Mouse (Mus musculus): Measurements from ENCODE around the gene Tm2d3. TPM values are rescaled to one million over a fixed set of nuclear protein-coding genes. Genes with fewer than 3 reads are reported as not detected.

The Tm2d3 gene
- polyA plus RNA-seq, 1 experiment from 2014 or later: 85.2 TPM

DNA sequence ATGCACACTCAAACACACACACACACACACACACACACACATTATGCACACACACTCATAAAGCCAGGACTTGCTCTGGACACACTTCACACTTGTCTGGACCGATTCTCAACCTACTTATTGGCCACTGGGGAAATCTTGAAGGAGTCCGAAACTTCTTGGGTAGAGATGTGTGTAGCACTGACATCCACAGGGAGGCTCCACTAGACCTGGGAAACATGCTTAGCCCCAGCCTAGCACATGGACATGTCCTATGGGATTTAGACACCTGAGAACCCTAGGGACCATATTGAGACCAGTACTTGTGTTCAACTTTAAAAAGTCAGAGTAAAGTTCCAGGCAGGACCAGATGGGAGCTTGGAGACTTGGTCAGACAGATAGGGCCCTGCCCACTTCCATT is 43.1 kb downstream of the Tm2d3 start:
- ATAC-seq (ENCODE audit: low FRiP score, low TSS enrichment) (no peak), DNase-seq (peak; percentile 34)
- Histone ChIP-seq H3K4me2 (ENCODE audit: low read length) (no peak overlapping the region), H3K9me3 (ENCODE audit: control insufficient read depth, low read length) (no peaks in the 10 kb centered on the region), H3K27ac (replicated peaks; ENCODE audit: low read depth, low read length) (no peak overlapping the region), H3K4me1 (ENCODE audit: control insufficient read depth, insufficient read depth, low read length) (no peaks in the 10 kb centered on the region), H3K9ac (replicated peaks; ENCODE audit: low read length) (no peak overlapping the region), H3K4me3 (replicated peaks; ENCODE audit: low read depth, low read length) (no peak overlapping the region), H3K36me3 (ENCODE audit: control insufficient read depth, insufficient read depth, low read length) (no peaks in the 10 kb centered on the region), H3K27me3 (ENCODE audit: control insufficient read depth, insufficient read depth, low read length) (no peaks in the 10 kb centered on the region)
- WGBS: 90% methylated on average over 2 of the region's 2 CpGs

GRCm38 (mm10) chr7:65735261-65735660 is 44.3 kb downstream of the Tm2d3 start:
- H3K9ac ChIP-seq (replicated peaks; ENCODE audit: low read length): no peak overlapping the region
- no peaks in the 10 kb centered on the region for H3K4me1 ChIP-seq (ENCODE audit: control insufficient read depth, insufficient read depth, low read length)

GRCm38 (mm10) chr7:65737286-65738040 is 46.5 kb downstream of the Tm2d3 start:
- no peak overlapping the region for H3K4me3 ChIP-seq (replicated peaks; ENCODE audit: low read depth, low read length)
- H3K27me3 ChIP-seq (ENCODE audit: control insufficient read depth, insufficient read depth, low read length): no peaks in the 10 kb centered on the region
- H3K9me3 ChIP-seq (ENCODE audit: control insufficient read depth, low read length): no peaks in the 10 kb centered on the region
- DNase-seq (no peak), ATAC-seq (ENCODE audit: low FRiP score, low TSS enrichment) (no peak)
- no peaks in the 10 kb centered on the region for H3K4me1 ChIP-seq (ENCODE audit: control insufficient read depth, insufficient read depth, low read length)
- 86% methylated on average over 12 of the region's 12 CpGs for WGBS
- H3K27ac ChIP-seq (replicated peaks; ENCODE audit: low read depth, low read length): no peak overlapping the region
- no peaks in the 10 kb centered on the region for H3K36me3 ChIP-seq (ENCODE audit: control insufficient read depth, insufficient read depth, low read length)
- no peak overlapping the region for H3K4me2 ChIP-seq (ENCODE audit: low read length)
- H3K9ac ChIP-seq (replicated peaks; ENCODE audit: low read length): no peak overlapping the region

More at GRCm38 (mm10) chr7:65735261-65735660, 44.3 kb downstream of the Tm2d3 start:
- Histone ChIP-seq H3K4me3 (replicated peaks; ENCODE audit: low read depth, low read length) (no peak overlapping the region), H3K36me3 (ENCODE audit: control insufficient read depth, insufficient read depth, low read length) (no peaks in the 10 kb centered on the region), H3K27ac (replicated peaks; ENCODE audit: low read depth, low read length) (no peak overlapping the region), H3K9me3 (ENCODE audit: control insufficient read depth, low read length) (no peaks in the 10 kb centered on the region), H3K4me2 (ENCODE audit: low read length) (no peak overlapping the region), H3K27me3 (ENCODE audit: control insufficient read depth, insufficient read depth, low read length) (no peaks in the 10 kb centered on the region)
- DNase-seq (no peak), ATAC-seq (ENCODE audit: low FRiP score, low TSS enrichment) (no peak)
- 94% methylated on average over 3 of the region's 3 CpGs for WGBS

DNA sequence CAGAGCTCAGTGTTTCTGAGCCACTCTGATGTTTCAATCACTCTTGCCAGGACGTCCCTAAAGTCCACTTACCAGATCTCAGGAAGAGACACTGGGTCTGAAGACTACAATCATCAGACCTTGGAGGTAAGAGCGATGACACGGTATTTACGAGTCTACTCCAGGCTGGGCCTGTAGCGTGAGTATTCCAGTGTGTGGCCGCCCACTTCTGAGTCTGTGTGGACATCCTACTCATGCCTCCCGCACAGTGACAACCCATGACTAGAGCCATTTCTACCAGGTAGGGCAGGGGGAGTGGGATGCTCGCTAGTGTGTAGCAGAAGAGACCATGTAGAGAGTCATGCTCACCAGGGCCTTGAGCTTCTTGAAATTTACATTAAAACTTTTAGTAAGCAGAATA is 51.9 kb downstream of the Tm2d3 start:
- Histone ChIP-seq H3K27ac (replicated peaks; ENCODE audit: low read depth, low read length) (no peak overlapping the region), H3K4me2 (ENCODE audit: low read length) (no peak overlapping the region), H3K9ac (replicated peaks; ENCODE audit: low read length) (no peak overlapping the region), H3K36me3 (ENCODE audit: control insufficient read depth, insufficient read depth, low read length) (no peaks in the 10 kb centered on the region), H3K4me1 (ENCODE audit: control insufficient read depth, insufficient read depth, low read length) (no peaks in the 10 kb centered on the region), H3K27me3 (ENCODE audit: control insufficient read depth, insufficient read depth, low read length) (no peaks in the 10 kb centered on the region), H3K4me3 (replicated peaks; ENCODE audit: low read depth, low read length) (no peak overlapping the region), H3K9me3 (ENCODE audit: control insufficient read depth, low read length) (no peaks in the 10 kb centered on the region)
- no peak for ATAC-seq (ENCODE audit: low FRiP score, low TSS enrichment)
- no peak for DNase-seq
- WGBS: 79% methylated on average over 8 of the region's 8 CpGs

DNA sequence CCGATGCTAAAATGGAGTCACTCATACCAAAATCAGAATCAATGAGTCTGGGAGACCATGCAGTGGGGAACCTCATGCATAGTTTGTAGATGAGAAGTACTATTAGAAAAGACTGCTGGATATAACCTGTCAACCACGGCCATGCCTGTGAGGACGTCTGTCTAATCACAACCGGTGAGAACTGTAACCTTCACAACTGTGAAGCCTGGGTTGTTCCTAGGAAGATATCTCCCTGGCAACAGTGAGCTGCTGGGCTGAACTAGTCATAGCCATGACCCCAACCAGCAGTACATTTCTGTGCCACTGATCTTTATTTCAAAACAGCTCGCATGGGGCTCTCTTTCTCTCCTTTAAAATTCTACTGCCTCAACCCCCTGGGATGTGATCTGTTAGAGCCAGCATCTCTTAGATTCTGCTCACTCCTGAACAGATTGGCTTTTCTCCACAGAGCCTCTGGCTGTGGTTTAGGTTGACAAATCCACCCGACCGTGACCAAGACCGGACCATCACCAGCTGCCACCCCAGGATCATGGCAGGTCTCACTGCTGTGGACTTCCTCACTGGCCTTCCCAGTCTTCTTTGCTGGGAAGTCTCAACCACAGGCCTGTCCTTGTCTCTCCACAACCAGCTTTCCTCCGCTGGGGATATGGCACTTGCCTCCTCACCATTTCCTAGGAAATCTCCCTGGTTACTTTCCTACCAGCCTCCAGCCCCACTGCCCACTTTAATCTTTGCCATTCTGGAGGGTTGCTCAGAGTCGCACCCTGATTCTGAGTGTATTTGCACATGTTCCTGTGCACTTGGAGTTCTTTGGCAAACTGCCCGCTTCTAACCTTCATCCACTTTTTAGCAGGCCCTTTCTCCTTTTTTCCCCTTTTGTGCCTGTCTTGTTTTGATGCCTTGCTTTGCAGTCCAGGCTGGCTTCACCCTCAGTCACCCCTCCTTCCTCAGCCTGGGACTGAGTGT is 57.3 kb downstream of the Tm2d3 start:
- Histone ChIP-seq H3K27ac (replicated peaks; ENCODE audit: low read depth, low read length) (no peak overlapping the region), H3K36me3 (ENCODE audit: control insufficient read depth, insufficient read depth, low read length) (no peaks in the 10 kb centered on the region), H3K9me3 (ENCODE audit: control insufficient read depth, low read length) (no peaks in the 10 kb centered on the region), H3K9ac (replicated peaks; ENCODE audit: low read length) (no peak overlapping the region), H3K4me3 (replicated peaks; ENCODE audit: low read depth, low read length) (no peak overlapping the region), H3K4me2 (ENCODE audit: low read length) (no peak overlapping the region), H3K27me3 (ENCODE audit: control insufficient read depth, insufficient read depth, low read length) (no peaks in the 10 kb centered on the region), H3K4me1 (ENCODE audit: control insufficient read depth, insufficient read depth, low read length) (no peaks in the 10 kb centered on the region)
- ATAC-seq (ENCODE audit: low FRiP score, low TSS enrichment) (no peak), DNase-seq (peak; percentile 40)
- WGBS: 76% methylated on average over 11 of the region's 11 CpGs

Other genes with a start within 250 kb of the Tm2d3 start
- 19.6 and 22.4 TPM in 2 replicates for gene Tjp1, start 163.4 kb upstream of the Tm2d3 start, polyA plus RNA-seq (2014; fragmentation: Nextera tagmentation; extraction: Ambion mirVana)
- gene Tarsl2, start 46.3 kb upstream of the Tm2d3 start, polyA plus RNA-seq (2014; fragmentation: Nextera tagmentation; extraction: Ambion mirVana): 12.4 and 17.6 TPM in 2 replicates
- 0.92 and 1.3 TPM in 2 replicates for gene Pcsk6, start 170.6 kb downstream of the Tm2d3 start, polyA plus RNA-seq (2014; fragmentation: Nextera tagmentation; extraction: Ambion mirVana)

All from midbrain, embryonic 14.5 days (tissue).